Comparison of ENCODE assay signal across 9 mouse cellular contexts in the genomic region with DNA sequence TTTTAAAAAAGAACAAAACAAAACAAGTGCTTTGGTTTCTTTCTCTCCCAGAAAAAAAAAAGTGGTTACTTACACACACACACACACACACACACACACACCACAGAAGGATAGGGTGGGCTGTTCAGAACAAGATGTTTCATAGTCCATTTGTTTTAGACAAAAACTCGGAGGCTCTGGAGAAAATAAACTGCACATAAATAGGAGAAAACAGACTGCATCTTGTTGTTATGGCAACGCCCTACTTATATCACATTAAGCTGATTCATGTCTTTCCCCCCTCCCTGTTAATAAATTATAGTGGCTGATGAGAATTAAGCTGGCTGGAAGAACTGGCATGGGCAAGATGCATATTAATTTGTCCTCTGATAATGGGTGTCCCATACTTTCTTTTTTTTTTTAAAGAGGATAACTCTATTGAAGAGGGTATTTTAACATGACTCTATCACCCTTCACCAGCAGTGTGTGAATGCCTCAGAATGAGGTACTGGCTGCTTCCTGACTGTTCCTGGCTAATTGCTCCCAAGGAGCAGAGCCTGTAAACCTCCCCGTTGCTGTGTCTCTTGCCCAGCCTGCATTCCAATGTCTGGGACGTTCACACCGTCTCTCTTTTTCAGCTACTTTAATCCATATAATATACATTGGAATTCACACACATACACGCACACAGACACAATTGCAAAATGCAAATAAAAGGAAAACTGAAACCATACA.
DNase-seq lines count a peak whose midpoint lies in the region; ATAC-seq lines count a peak whose summit lies in the region.
"Had no signal": no experiment of that assay in that cellular context is flagged by ENCODE, and none has a peak within 500 bp of the region (broad histone marks: within the 10 kb centered on the region; RNA-seq: fewer than 3 reads in every experiment).

No protein-coding gene starts in this region.

- peak; percentile 50 to 60 for DNase-seq in frontal cortex, adult 2 months (ENCODE audit: extremely low spot score in 1 of 2, low spot score in 1 of 2)
- no peak for DNase-seq in frontal cortex, postnatal 25 days (ENCODE audit: low spot score in 2 of 2)
- DNase-seq in lung, postnatal 10 days: no peak
- DNase-seq in hindbrain, embryonic 14.5 days (ENCODE audit: low spot score): peak; percentile 70
- peak; percentile 94 for DNase-seq in retina, postnatal 1 day
- no peak for DNase-seq in heart, adult 9 months (ENCODE audit: low spot score in 2 of 2)
- DNase-seq in embryo, embryonic 11 days: no peak

- no peak overlapping the region for H3K4me3 ChIP-seq in lung, embryonic 16.5 days (ENCODE audit: low read length)
- H3K4me3 ChIP-seq in hindbrain, embryonic 14.5 days (replicated peaks; ENCODE audit: low read length): no peak overlapping the region
- H3K4me3 ChIP-seq: heart, embryonic 15.5 days had no signal

- no peaks in the 10 kb centered on the region for H3K27me3 ChIP-seq in lung, embryonic 16.5 days (ENCODE audit: control insufficient read depth, insufficient read depth, low read depth, low read length)
- no peaks in the 10 kb centered on the region for H3K27me3 ChIP-seq in hindbrain, embryonic 14.5 days (ENCODE audit: control insufficient read depth, insufficient read depth, low read length)
- H3K27me3 ChIP-seq: heart, embryonic 15.5 days had no signal

- no peaks in the 10 kb centered on the region for H3K9me3 ChIP-seq in lung, embryonic 16.5 days (ENCODE audit: control insufficient read depth, low read length)
- H3K9me3 ChIP-seq in hindbrain, embryonic 14.5 days (ENCODE audit: control insufficient read depth, low read length): no peaks in the 10 kb centered on the region
- H3K9me3 ChIP-seq: heart, embryonic 15.5 days had no signal

- no peaks in the 10 kb centered on the region for H3K36me3 ChIP-seq in lung, embryonic 16.5 days (ENCODE audit: control insufficient read depth, insufficient read depth, low read length)
- no peaks in the 10 kb centered on the region for H3K36me3 ChIP-seq in hindbrain, embryonic 14.5 days (replicated peaks; ENCODE audit: control insufficient read depth, insufficient read depth)
- H3K36me3 ChIP-seq: heart, embryonic 15.5 days had no signal

- peak overlapping the region; percentile 34; the same call in 1 of the 2 replicates for H3K4me2 ChIP-seq in lung, embryonic 16.5 days (ENCODE audit: low read depth, low read length)
- H3K4me2 ChIP-seq in hindbrain, embryonic 14.5 days (replicated peaks): peak overlapping the region; percentile 25
- H3K4me2 ChIP-seq: heart, embryonic 15.5 days had no signal

- no peak; the same call in 1 of the 2 replicates for ATAC-seq in lung, embryonic 16.5 days (ENCODE audit: low read depth)
- peak; percentile 85 for ATAC-seq in hindbrain, embryonic 14.5 days (ENCODE audit: low FRiP score)

- 34% methylated on average over 6 of the region's 6 CpGs for WGBS in lung, embryonic 16.5 days
- WGBS in hindbrain, embryonic 14.5 days: 30% methylated on average over 6 of the region's 6 CpGs

- no peak overlapping the region for H3K9ac ChIP-seq in lung, embryonic 16.5 days (ENCODE audit: low read length)
- H3K9ac ChIP-seq in hindbrain, embryonic 14.5 days: no peak overlapping the region
- H3K9ac ChIP-seq: heart, embryonic 15.5 days had no signal

- H3K27ac ChIP-seq in lung, embryonic 16.5 days (ENCODE audit: low read length): peak overlapping the region; percentile 68
- peak overlapping the region; percentile 82 for H3K27ac ChIP-seq in hindbrain, embryonic 14.5 days
- H3K27ac ChIP-seq: heart, embryonic 15.5 days had no signal

- peaks cover 14% of the 10 kb centered on the region; the same call in 1 of the 2 replicates for H3K4me1 ChIP-seq in lung, embryonic 16.5 days (replicated peaks; ENCODE audit: control insufficient read depth, insufficient read depth, low read length)
- peaks cover 10% of the 10 kb centered on the region for H3K4me1 ChIP-seq in hindbrain, embryonic 14.5 days (replicated peaks; ENCODE audit: control insufficient read depth, insufficient read depth, low read length)
- H3K4me1 ChIP-seq: heart, embryonic 15.5 days had no signal

Comparison
In these comparisons a context has a peak if more than half of its experiments do, and no peak if none do; other contexts are left out.
1. DNase-seq: peak in frontal cortex, adult 2 months (2 of 2), hindbrain, embryonic 14.5 days (single experiment) and retina, postnatal 1 day (single experiment); none in frontal cortex, postnatal 25 days (0 of 2), lung, postnatal 10 days (single experiment), heart, adult 9 months (0 of 2) and embryo, embryonic 11 days (single experiment).